Mouse (Mus musculus) embryo, embryonic 10.5 days (tissue): ENCODE measurements around the gene Tcte2.
"Not testable (repeated sequence)": the region's sequence is repeated elsewhere in the genome, so short reads cannot be mapped to it uniquely, and the experiment has no call there.

ENCODE experiments used
- DNase-seq: peaks from one replicate; pipeline ENCODE4 v3.0.0-alpha.2; 2015; ENCODE audit warnings: low spot score

Tcte2 gene

DNA sequence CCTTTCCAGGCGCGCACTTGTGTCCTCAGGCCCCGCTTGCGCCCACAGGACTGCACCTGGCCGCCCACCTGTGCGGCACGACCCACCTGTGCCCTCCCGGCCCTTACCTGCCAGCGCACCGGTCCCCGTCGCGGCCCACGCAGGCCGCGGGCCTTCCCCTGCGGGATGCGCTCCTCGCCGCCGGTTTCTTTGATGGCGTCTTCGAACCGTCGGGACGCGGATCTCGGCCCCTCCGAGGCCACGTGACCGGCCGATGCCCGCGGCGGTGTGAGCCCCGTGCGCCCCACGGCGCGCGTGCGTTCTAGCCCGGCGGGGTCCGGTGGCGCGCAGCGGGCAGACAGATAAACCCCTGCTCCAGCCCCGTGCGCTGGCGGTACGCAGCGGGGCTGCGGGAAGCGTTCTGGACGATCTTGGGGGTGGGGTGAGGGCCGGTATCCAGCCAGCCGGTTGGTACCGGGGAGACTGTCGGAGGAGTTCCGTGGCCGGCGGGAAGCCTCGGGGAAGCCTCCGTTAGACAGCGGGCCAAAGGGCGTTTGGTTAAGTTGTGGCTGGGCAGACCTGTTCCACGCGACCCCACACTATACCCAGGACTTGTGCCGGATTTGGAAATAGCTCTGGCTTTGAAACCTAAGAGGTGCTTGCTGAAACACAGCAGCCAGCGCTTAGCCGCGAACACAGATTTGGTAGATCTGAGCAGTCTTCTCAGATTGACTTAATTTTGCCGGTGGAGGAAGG, at the start of gene Tcte2:
Gene Tcte2 (minus strand): TSS at position 647 of the 735 bp plus-strand sequence.
- peak; percentile 60 for DNase-seq

GRCm38 (mm10) chr17:13806016-13806415, 44.4 kb upstream of the Tcte2 start:
- no peak for DNase-seq

GRCm38 (mm10) chr17:13802836-13803408, 41.3 kb upstream of the Tcte2 start:
- DNase-seq: no peak

- DNase-seq: no peak
These were observed 36.1 kb upstream of the Tcte2 start for GRCm38 (mm10) chr17:13797691-13798090.

DNA sequence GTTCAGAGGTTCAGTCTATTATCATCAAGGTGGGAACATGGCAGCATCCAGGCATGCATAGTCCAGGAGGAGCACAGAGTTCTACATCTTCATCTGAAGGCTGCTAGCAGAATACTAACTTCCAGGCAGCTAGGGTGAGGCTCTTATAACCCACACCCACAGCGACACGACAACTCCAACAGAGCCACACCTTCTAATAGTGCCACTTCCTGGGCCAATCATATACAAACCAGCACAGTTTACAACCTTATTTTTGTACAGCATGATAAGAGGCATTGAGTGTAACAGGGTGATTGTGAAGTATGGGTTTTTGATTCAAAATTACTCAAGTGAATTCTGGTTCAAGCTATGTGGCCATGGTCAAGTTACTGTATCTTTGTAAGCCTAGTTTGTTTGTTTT, 28.4 kb upstream of the Tcte2 start:
- not testable (repeated sequence) for DNase-seq

DNA sequence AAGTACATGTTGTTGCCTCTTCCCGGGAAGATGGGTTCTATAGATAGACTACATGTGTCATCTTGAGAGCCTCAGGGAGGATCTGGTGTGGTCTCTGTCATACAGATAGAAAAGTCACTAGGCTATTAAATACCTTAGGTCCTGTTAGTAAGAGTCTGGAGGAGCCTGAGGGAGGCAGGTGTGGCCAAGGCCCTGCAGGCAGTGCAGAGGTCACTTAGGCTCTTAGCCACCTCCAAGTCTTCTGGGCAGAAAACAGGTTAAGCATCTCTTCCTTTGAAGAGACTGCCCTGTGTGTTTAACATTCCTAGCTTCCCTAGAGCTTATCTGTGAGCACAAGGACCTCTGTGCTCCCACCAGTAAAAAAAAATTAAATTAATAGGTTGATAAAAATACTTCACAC, 21.8 kb upstream of the Tcte2 start:
- DNase-seq: no peak

DNA sequence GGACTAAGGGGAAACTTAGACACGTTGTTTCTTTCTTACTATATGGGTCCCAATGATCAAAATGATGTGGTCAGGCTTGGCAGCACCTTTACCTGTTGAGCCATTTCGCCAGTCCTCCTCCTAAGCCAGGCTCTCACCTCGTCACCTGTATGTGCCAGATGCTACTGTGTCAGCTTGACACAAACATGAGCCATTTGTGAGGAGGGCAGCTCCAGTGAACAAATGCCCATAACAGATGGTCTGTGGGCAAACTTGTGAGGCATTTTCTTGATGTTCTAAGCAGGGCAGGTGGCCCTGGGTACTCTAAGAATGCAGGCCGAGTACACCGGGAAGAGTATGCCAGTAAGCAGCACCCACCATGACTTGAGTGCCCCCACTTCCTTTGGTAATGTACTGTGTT, 20.3 kb upstream of the Tcte2 start:
- DNase-seq: no peak

- DNase-seq: no peak
These were observed 17.2 kb upstream of the Tcte2 start for GRCm38 (mm10) chr17:13778865-13779264.

DNA sequence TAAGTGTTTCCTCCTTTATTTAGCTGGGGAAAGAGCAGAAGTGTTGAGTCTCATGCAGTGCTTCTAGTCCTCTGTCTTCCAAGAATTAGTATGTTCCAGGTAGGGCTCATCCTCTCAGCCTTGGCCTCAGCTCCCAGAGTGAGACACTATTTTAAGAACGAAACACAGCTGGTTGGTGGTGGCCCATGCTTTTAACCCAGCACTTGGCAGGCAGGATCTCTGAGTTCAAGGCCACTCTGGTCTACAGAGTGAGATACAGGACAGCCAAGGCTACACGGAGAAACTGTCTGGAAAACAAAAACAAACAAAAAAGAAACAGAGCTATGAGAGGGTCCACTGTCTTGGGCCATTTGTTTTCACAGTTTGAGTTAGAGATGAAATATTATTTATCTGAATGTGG, 16.1 kb upstream of the Tcte2 start:
- DNase-seq: no peak

GRCm38 (mm10) chr17:13769256-13769655, 7.6 kb upstream of the Tcte2 start:
- DNase-seq: no peak

- no peak for DNase-seq
These were observed 6.9 kb upstream of the Tcte2 start for GRCm38 (mm10) chr17:13768531-13768930.

DNA sequence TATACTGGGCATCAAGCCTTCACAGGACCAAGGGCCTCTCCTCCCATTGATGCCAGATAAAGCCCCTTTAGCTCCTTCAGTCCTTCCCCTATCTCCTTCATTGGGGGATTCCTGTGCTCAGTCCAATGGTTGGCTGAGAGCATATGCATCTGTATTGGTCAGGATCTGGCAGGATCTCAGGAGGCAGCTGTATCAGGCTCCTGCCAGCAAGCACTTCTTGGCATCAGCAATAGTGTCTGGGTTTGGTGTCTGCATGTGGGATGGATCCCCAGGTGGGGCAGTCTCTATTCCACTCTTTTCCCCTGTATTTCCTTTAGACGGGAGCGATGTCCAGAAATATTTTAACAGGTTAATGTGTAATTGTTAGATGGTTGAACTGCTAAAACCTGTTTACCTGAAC, 3.3 kb upstream of the Tcte2 start:
- DNase-seq: not testable (repeated sequence)

- DNase-seq: no peak
These were observed 2.2 kb upstream of the Tcte2 start for GRCm38 (mm10) chr17:13763819-13764218.

DNA sequence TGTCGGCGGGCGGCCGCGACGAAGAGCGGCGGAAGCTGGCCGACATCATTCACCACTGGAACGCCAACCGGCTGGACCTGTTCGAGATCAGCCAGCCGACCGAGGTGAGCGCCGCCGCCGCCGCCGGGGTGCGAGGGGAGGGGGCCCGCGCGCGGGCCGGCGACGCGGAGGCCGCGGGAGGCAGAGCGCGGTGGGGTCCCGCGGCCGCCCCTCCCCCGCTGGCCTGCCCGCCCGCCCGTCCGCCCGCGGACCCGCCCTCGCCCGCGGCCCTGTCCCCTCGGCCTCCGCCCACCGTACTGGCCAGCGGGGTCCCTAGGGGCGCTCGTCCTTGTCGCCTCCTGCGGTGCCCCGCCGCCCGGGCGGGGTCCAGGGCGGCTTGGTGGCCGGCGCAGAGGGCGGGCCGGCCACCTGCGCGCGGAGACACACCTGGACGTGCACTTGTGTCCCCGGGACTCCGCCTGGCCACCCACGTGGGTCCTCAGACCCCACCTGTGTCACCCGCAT, 898 bp downstream of the Tcte2 start:
- no peak for DNase-seq

DNA sequence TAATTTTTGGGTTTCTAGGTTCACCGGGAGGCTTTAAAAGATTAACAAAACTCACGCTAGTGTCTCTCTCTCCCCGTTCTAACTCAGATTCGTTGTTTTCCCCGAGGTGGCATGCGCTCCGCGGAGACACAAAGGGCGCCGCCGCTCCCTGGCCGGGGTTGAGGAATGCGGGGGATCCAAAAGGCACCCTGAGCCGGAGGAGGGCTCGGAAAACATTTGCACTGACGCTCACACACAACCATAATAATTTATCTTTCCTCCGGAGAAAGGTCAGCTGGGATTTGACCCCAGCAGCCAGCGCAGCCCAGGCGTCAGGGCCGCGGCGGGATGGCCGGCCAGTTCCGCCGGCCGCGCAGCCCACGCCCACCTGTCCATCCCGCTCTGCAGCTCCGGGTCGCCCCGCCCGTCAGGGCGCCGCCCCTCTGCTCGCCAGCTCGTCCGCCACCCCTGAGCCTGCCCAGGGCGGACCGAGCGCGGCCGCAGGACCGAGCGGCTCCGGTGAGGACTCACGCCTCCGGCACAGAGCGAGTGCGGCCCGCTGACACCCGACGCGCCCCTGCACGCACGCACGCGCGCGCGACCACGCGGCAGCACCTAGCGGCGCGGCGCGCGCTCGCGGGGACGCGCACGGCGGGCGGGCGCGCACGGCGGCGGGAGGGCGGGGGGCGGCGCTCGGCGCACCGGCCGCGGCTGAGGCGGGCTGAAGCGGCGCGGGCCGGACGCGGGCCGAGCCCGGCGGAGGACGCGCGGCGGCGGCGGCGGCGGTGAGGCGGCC, 1.6 kb downstream of the Tcte2 start, which contains the start of gene Afdn:
Gene Afdn (plus strand): TSS at position 687 of the 775 bp plus-strand sequence.
- DNase-seq: peak; percentile 85

GRCm38 (mm10) chr17:13759156-13759852, 2.3 kb downstream of the Tcte2 start:
- peak; percentile 69 for DNase-seq

DNA sequence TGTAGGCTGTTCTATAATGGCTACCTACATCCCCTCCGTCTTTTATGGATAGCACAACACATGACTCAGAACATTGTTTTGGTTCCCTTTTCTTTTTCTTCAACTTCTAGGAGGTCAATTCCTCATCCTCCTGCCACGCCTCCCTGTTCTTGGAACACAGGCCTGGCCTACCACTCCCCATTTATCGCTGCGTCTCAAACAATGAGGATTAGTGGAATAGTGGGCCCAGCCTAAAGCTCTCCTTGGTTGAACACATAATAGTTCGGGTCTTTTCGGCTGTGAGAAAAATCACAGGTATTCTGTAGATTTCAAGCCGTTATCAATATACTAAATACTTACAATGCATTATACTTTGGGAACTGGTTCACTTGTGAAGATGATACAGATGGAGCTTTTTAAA, 3.0 kb downstream of the Tcte2 start:
- DNase-seq: no peak

GRCm38 (mm10) chr17:13754940-13755339, 6.7 kb downstream of the Tcte2 start:
- no peak for DNase-seq

DNA sequence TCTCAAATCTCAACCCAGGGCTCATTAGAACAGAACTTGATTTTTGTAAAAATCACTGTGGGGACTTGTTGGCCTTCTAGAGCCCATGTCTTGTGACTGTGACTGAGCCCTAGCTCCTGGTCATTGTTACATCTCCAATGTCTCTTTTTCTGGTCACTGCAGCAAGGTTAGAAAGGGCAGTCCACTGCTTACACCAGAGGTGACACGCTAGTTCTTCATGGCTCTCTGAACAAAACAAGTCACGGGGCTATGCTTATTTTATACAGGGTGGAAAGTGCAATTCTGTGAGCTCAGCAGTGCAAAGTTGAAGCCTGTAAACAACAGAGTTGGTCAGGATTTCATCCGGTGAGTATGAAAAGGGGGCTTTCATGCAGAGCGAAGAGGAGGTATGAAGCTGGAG, 7.7 kb downstream of the Tcte2 start:
- no peak for DNase-seq

DNA sequence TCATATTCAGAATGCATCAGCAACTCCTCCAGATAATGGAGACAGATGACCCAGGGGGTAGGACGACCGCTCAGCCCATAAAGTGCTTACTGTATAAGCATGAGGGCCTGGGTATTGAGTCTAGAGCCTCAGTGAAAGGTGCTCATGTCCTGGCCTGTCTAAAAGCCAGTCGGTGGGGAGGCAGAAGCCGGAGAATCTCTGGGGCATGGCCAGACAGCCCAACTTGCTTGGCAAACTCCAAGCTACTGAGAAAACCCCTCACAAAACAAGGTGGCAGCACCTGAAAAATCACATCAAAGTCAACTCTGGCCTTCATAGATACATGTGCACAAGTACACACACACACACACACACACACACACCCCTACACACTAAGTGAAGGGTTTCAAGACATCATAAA, 12.6 kb downstream of the Tcte2 start:
- DNase-seq: no peak

DNA sequence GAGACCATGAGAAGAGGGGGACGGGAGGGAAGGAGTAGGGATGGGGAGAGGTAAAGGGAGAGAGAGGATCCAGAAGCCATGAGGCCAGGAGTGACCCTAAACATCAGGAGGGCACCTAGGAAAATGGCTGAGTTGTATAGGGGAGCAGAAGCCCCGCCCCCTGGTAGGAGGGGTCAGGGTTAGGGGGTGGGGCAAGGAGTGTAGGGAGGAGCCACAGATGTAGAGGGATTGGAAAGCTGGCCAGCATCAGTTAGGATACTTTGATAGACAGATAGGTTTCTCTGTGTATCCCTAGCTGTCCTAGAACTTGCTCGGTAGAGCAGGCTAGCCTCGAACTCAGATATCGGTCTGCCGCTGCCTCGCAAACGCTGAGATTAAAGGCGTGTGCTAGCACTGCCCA, 13.9 kb downstream of the Tcte2 start:
- DNase-seq: no peak

GRCm38 (mm10) chr17:13746330-13746729, 15.3 kb downstream of the Tcte2 start:
- no peak for DNase-seq
